Mouse (Mus musculus) G1E (cell line): ENCODE results near the gene Exoc6. TPM values are rescaled to one million over a fixed set of nuclear protein-coding genes. Genes with fewer than 3 reads are reported as not detected.

Source experiments
- ATAC-seq: 2 replicates; pipeline ENCODE4 v1.8.0; 2016; ENCODE audit warnings: mild to moderate bottlenecking; ENCODE audit not compliant: insufficient number of reproducible peaks, poor library complexity, low FRiP score, severe bottlenecking; ENCODE audit errors: extremely low read depth
- DNase-seq: peaks from one replicate; pipeline ENCODE4 v3.0.0; 2012; ENCODE audit warnings: low spot score
- H3K27me3 ChIP-seq: 2 replicates; pipeline ENCODE4 v1.6.1; 2012; ENCODE audit warnings: mild to moderate bottlenecking, low read length, inconsistent platforms; ENCODE audit not compliant: insufficient read depth
- H3K36me3 ChIP-seq: replicated peaks from 2 replicates; pipeline ENCODE3; 2012; ENCODE audit warnings: mild to moderate bottlenecking, inconsistent platforms
- H3K4me1 ChIP-seq: 2 replicates; pipeline ENCODE4 v1.6.1; 2012; ENCODE audit warnings: low read depth, low read length, inconsistent platforms, mixed read lengths; ENCODE audit not compliant: insufficient read depth
- H3K4me3 ChIP-seq: 2 replicates; pipeline ENCODE4 v1.5.1; 2012; ENCODE audit warnings: low read depth, mild to moderate bottlenecking, inconsistent platforms, low read length, moderate library complexity, mixed read lengths
- H3K9me3 ChIP-seq: replicated peaks from 2 replicates; pipeline ENCODE4 v1.6.1; 2012; ENCODE audit warnings: inconsistent platforms
- CTCF ChIP-seq: IDR thresholded peaks from 2 replicates; pipeline ENCODE4 v1.5.1; 2012; ENCODE audit warnings: low read depth, low read length, inconsistent platforms, mixed read lengths
- GATA1 ChIP-seq: IDR thresholded peaks from 2 replicates; pipeline ENCODE4 v1.6.1; 2012; ENCODE audit warnings: borderline replicate concordance, low read length, inconsistent platforms, mixed read lengths
- GATA2 ChIP-seq: IDR thresholded peaks from 2 replicates; pipeline ENCODE4 v1.6.1; 2012; ENCODE audit warnings: low read depth, low read length, inconsistent platforms, borderline replicate concordance
- POLR2AphosphoS5 ChIP-seq: IDR thresholded peaks from 2 replicates; pipeline ENCODE4 v1.6.1; 2012; ENCODE audit warnings: low read depth, low read length, inconsistent platforms; ENCODE audit not compliant: insufficient replicate concordance
- TAL1 ChIP-seq: conservative IDR thresholded peaks from 2 replicates; pipeline ENCODE4 v1.6.1; 2012; ENCODE audit warnings: low read depth, low read length, inconsistent platforms, mixed read lengths
- polyA plus RNA-seq: library from polyadenylated mRNA; stranded (reverse); fragments of >175 nt; gene quantifications from 2 replicates; pipeline ENCODE4 v1.2.3, GENCODE M21; 2012
- total RNA-seq, 2 experiments: library from RNA; stranded (forward) in 1 of 2; stranded (reverse) in 1 of 2; fragments of 200-1000 nt in 1 of 2; fragments of >200 nt in 1 of 2; fragmentation: Nextera tagmentation in 1 of 2; gene quantifications; 2 replicates each; pipeline ENCODE4 v1.2.3; 2014 to 2017

Exoc6 gene
- total and polyA plus RNA-seq, 3 experiments, result 26.0 to 117 (median 92.8) TPM

GRCm38 (mm10) chr19:37534737-37535365 lies 15.4 kb upstream of the Exoc6 start:
- no peaks in the 10 kb centered on the region for H3K9me3 ChIP-seq
- no peak overlapping the region for H3K4me3 ChIP-seq
- DNase-seq (no peak), ATAC-seq (no peak)
- peaks cover 79% of the 10 kb centered on the region for H3K4me1 ChIP-seq
- TF ChIP-seq GATA2 (no peak), CTCF (no peak), POLR2AphosphoS5 (no peak), GATA1 (no peak), TAL1 (no peak)
- no peaks in the 10 kb centered on the region for H3K36me3 ChIP-seq
- no peaks in the 10 kb centered on the region for H3K27me3 ChIP-seq

- Histone ChIP-seq H3K36me3 (no peaks in the 10 kb centered on the region), H3K27me3 (no peaks in the 10 kb centered on the region), H3K4me3 (no peak overlapping the region), H3K4me1 (peaks cover 70% of the 10 kb centered on the region), H3K9me3 (no peaks in the 10 kb centered on the region)
- TF ChIP-seq POLR2AphosphoS5 (no peak), GATA1 (no peak), TAL1 (no peak), GATA2 (no peak), CTCF (no peak)
- ATAC-seq, result no peak
- no peak for DNase-seq
Measured at GRCm38 (mm10) chr19:37536426-37536825, 13.8 kb upstream of the Exoc6 start.

DNA sequence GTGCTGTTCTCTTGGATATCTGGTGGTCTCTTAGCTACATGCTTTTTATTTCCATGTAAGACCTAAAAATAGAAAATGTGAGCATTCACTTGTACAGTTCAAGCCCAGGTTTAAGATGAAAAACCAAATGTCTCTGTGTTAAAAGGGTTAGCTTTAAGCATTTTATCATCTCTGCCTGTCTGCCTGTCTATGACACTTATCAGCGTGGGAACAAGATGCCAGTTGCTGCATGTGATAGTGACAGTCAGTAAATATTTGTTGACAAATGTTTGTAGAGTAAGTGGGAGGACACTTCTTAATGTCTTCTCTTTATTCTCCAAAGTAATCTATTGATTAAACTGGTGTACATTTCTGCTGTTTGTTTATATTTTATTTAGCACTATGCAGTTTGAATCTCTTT lies 12.5 kb upstream of the Exoc6 start:
- no peaks in the 10 kb centered on the region for H3K27me3 ChIP-seq
- no peak for DNase-seq
- TF ChIP-seq GATA2 (no peak), GATA1 (no peak), TAL1 (peak; percentile 35; the same call in 1 of the 2 replicates), POLR2AphosphoS5 (no peak), CTCF (no peak)
- ATAC-seq, result no peak
- no peaks in the 10 kb centered on the region for H3K36me3 ChIP-seq
- H3K9me3 ChIP-seq, result no peaks in the 10 kb centered on the region
- peaks cover 62% of the 10 kb centered on the region for H3K4me1 ChIP-seq
- no peak overlapping the region for H3K4me3 ChIP-seq

DNA sequence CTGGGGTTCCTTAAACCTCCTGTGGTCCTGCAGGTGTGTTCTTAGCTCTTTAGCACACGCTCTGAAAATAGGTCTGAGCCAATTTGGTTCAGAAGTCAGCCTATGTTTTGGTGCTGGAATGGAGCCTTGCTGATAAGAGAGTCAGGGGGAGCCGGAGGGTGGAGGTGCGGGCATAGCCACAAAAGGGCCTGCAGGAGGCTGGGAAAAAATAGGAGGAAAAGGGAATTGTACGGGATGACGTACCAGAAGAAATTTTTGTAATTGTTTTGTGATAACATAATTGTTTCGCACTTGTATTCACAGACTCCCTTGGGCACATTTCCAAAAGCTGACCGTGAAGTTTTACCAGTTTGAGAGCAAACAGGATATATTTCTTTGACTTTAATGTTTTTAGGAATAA lies 10.0 kb upstream of the Exoc6 start:
- no peaks in the 10 kb centered on the region for H3K36me3 ChIP-seq
- no peak for ATAC-seq
- peaks cover 64% of the 10 kb centered on the region for H3K4me1 ChIP-seq
- no peaks in the 10 kb centered on the region for H3K27me3 ChIP-seq
- no peak for TF ChIP-seq GATA1
- no peak for TF ChIP-seq POLR2AphosphoS5
- TF ChIP-seq TAL1, result no peak
- no peak for TF ChIP-seq CTCF
- TF ChIP-seq GATA2, result no peak
- no peaks in the 10 kb centered on the region for H3K9me3 ChIP-seq
- H3K4me3 ChIP-seq, result no peak overlapping the region
- DNase-seq, result no peak

- peak overlapping the region; percentile 7; the same call in 1 of the 2 replicates for H3K4me3 ChIP-seq
- no peaks in the 10 kb centered on the region for H3K9me3 ChIP-seq
- peaks cover 51% of the 10 kb centered on the region for H3K4me1 ChIP-seq
- ATAC-seq, result no peak
- no peak for TF ChIP-seq TAL1
- peak; percentile 45 for TF ChIP-seq CTCF
- DNase-seq, result no peak
- no peaks in the 10 kb centered on the region for H3K27me3 ChIP-seq
- H3K36me3 ChIP-seq, result no peaks in the 10 kb centered on the region
Measured at GRCm38 (mm10) chr19:37543537-37544326, 6.5 kb upstream of the Exoc6 start.

DNA sequence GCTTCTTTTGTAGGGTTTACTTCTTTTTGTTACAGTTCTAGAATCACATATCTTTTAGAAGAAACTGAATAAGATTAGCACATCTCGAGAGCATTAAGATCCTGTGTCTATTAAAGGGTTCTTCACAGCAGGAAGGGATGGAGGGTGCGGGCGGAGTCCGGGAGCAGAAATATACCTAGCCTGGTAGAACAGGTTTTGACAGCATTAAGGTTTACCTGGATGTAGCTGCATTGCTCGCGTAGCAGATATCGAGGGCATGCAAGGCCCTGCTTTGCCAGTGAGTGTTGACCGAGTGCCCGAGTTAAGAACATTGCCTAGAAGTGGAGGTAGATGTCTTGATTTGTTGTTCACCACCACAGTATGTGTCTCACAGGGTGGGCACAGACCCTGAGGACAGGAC lies 5.7 kb upstream of the Exoc6 start:
- Histone ChIP-seq H3K9me3 (no peaks in the 10 kb centered on the region), H3K27me3 (no peaks in the 10 kb centered on the region), H3K4me3 (no peak overlapping the region), H3K36me3 (no peaks in the 10 kb centered on the region), H3K4me1 (peaks cover 47% of the 10 kb centered on the region)
- DNase-seq (no peak), ATAC-seq (no peak)
- TF ChIP-seq POLR2AphosphoS5, result no peak
- TF ChIP-seq GATA2, result no peak
- TF ChIP-seq CTCF, result no peak
- TF ChIP-seq TAL1, result no peak
- TF ChIP-seq GATA1, result no peak
